Mouse (Mus musculus) lung, postnatal 4 days (tissue): ENCODE results near the gene Rnf114.
A peak's percentile ranks its signal among the peaks of the same experiment; 100 is the strongest.

Source experiments
- DNase-seq, 2 experiments: peaks; one replicate each; pipeline ENCODE4 v3.0.0; 2021

The Rnf114 gene

DNA sequence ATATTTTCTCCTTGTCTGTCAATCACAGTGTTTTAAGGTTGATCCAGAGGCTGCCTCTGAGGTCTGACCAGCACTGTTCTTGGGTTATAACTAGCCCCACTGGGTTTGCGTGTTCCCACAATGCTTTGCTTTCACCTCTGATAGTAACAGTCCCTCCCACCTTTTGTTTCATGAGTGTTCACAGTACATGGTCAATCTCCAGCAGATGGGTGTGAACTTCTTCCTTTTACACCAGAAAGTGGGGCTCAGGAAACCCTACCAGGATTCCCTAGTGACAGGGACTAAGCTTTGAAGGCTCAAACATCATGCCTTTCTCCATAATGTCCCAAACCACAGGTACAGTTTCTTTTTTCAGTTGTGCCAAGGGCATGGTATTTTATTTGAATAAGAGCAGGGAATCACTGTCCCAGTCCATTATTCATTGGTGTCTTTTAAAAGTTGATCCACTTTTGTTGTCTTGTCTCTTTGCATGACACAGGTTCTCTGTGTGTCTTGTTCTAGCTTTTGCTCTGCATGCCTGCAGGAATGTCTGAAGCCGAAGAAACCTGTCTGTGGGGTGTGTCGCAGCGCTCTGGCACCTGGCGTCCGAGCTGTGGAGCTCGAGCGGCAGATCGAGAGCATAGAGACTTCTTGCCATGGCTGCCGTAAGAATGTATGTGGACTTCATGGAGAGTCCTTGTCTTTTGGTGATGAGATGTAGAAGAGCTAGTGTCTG is 14.3 kb downstream of the Rnf114 start:
- no peak for DNase-seq

DNA sequence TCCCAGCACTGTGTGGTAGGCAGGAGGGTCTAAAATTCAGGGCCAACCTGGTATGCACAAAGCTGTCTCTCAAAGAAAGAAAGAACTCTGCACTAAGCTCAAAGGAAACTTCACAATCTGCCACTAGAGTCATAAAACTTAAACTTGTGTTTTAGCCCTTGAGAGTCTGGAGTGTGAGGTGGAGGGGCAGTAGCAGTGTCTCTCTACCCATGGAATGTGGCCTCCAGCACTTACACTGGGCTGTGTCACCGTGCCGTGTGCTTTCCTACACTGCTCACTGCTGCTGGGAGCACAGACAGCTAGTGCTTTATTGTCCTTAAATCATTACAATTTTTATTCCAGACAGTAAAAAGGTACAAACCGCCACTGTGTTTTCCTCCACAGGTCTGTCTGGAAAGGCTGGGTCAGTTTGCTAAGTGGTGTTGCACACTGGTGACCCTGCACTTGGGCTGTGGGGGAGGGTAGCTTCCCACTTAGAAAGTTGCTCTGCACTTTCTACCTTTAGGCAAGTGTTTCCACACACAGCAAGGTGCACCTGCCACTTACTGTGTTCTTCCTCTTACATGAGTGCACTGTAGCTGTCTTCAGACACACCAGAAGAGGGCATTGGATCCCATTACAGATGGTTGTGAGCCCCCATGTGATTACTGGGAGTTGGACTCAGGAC is 15.4 kb downstream of the Rnf114 start:
- DNase-seq: peak in 1 of 2 experiments; percentile 54

DNA sequence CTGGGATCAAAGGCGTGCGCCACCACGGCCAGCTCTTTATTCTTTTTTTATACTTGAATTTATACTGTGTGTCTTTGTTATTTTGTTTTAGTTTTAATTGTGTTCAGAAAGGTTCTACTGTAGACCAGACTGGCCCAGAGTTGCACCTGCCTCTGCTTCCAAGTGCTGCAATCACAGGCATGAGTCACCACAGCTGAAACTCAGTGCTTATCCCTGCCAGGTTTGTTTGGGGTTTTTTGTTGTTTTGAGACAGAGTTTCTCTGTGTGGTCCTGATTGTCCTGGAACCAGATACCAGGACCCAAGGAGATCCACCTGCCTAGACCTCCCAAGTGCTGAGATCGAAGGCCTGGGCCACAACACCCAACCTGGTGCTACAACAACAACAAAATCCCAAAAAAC is 16.1 kb downstream of the Rnf114 start:
- DNase-seq: no peak

DNA sequence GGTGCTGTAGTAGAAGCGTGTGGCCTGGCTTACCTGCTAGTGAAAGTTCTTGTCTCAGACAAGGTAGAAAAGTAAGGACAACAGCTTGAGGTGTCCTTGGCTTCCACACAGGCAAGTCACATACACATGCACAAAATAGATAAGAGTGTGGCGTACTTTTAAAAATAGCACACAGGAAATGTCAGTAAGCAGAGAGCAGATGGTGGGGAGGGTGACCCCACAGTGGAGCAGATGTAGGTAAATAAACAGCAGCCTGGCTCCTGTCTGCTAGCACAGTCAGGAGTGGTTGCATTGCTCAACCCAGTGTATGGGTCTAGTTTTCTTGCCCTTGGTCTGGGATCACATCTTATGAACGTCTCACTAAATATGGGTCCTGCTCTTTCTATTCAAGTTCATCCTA is 18.0 kb downstream of the Rnf114 start:
- DNase-seq: no peak

DNA sequence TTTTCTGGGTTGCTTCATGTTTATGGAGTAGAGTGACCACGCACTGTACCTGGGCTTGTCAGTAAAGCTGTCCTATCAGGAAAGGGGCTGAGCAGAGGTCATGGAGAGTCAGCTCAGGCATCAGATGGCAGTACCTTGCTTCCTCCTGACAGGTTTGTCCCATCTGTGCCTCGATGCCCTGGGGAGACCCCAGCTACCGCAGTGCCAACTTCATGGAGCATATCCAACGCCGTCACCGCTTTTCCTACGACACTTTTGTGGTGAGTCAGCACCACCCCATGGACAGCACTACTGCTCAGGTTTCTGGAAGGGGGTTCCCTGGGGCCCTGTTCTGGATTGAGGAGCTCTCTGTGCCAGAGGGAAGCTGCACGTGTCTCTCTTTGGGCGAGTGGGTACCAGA is 19.9 kb downstream of the Rnf114 start:
- no peak for DNase-seq

DNA sequence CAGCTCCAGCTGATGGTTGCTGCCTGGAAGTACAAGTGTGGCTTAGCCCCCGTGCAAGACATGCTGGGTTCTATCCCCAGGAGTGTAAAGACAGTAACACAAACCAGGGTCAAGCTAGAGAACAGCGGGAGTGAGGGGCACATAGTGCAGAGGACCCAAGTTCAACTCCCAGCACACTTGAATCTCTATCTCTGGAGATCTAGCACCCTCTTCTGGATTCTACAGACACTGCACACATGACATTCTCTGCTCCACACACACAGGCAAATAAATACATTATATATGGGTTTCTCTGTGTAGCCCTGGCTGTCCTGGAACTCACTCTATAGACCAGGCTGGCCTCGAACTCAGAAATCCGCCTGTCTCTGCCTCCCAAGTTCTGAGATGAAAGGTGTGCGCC is 20.5 kb downstream of the Rnf114 start:
- no peak for DNase-seq

DNA sequence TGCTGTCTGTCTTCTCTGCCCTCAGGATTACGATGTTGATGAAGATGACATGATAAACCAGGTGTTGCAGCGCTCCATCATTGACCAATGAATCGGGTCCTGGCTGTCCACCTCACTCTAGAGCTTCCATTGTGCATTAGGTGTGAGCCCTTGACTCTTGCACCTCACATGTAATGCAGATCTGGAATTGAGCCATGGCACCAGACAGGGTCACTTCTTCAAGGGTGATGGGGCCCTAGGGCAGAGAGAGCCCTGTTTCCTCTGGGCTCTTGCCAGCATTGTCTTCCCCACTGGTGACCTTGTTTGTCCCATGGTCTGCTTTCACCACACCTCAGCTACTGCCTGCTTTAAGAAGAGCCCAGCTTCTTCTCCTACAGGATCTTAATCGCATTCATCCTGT is 22.2 kb downstream of the Rnf114 start:
- DNase-seq: no peak

DNA sequence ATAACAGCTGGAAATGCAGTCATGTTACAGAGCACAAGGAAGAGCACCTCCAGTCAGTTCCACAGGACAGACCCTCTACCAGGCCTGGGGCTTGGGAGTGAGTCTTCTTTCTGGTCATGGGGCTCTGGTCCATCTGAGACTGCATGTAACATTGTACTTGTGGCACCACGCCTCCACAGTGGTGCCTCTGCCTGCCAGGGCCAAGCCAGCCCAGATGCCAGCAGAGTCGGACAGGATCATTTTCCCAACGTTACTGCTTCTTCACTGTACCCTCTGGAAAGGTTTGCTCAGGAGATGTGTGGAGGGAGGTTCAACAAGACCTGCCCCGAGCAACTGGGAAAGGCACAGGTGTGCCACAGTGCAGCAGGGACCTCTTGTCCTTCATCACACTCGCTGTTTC is 23.2 kb downstream of the Rnf114 start:
- DNase-seq: no peak

DNA sequence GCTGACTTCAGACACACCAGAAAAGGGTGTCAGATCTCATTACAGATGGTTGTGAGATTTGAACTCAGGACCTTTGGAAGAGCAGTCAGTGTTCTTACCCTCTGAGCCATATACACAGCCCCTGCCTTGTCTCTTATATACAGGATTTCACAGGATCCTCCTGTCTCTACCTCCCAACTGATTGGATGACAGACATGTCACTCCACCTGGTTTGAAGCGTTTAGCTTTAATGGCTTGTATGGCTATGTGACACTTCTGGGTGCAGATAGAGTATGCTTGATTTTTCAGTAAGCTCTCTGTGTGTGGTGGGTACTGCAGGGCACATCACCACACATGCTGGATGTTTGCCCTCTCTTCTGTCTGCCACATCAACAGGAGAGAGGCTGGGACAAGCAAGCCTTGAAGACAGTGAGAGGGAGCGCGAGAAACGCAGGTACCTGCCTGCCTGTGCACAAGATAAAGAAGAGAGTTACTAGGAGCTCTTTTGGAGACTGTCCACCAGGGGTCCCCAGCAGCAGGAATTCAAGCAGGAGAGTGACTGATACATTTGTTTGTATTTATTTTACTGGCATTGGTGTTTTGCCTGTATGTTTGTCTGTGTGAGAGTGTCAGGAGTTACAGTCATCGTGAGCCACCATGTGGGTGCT is 27.3 kb downstream of the Rnf114 start:
- no peak for DNase-seq

DNA sequence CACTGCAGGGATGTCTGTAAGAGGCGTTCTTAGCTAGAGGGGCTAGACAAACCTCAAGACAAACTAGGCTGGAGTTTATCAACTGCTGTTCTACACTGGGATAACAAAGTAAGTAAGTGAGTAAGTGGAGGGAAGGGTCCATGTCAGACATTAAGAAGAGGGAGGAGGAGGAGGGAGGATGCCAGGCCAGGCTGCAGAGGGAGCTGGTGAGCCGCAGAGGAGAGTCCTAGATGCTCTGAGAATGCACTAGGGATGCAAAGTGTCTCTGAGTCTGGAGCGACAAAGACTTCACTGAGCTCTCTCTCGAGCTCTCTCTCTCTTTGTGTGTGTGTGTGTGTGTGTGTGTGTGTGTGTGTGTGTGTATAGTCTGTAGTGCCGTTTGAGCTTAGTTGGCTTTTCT is 35.8 kb downstream of the Rnf114 start:
- peak; percentile 28 to 36 for DNase-seq

DNA sequence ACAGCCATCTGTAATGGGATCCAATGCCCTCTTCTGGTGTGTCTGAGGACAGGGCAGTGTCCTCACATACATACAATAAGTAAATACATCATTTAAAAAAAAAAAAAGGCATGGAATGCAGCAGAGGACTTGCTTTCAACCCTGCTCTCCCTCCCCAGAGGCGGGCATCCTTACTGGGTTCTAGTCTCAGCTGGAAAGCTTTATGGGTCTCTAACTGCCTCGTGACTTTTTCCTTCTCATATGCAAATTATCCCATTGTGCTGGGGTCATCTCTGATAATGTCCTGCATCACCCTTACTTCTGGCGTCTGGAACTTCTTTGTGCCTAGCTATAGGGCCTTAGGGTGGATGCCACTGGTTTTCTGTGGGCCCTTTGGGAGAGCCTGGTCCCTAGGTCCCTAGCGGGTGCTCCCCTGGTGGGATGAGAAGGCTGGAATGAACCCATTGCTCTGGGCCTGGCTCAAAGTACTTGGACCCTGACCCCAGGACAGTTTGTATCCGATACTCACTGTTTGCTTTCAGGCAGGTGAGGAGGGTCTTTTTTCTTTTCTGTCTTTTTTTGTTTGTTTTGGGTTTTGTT is 37.6 kb downstream of the Rnf114 start:
- DNase-seq: no peak

DNA sequence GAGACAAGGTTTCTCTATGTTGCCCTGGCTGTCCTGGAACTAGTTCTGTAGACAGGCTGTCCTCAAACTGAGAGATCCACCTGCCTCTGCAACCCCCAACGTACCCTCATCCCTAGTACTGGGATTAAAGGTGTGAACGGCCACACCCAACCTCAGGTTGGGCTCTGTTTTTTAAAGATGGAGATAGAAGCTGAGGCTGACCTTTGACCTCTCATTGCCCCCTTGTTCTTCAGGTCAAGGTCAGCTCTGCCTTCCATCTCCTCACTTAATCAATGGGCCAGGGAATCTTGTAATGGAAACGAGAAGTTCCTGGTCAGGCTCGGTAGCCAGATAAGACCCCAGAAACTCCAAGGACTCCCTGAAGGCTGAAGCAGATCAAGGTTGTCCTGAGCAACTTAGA is 38.1 kb downstream of the Rnf114 start:
- no peak for DNase-seq

DNA sequence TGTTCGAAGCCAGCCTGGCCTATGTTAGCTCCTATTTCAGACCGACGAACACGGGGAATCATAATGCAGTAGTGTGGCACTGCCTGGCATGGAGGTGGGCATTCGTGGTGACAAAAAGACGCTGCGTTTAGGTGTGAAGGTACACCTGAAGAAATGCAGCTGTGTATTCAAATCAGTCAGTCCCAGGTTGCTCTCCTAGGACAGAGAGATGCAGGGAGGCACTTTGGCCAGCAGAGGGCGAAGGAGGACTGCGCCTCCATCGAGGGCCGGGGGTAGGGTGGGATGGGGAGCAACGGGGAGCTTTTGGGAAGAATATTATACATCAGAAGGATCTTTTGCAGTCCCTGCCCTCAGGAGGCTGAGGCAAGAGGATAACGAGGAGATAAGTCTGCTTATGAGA is 39.7 kb downstream of the Rnf114 start:
- peak; percentile 43 to 66 for DNase-seq

DNA sequence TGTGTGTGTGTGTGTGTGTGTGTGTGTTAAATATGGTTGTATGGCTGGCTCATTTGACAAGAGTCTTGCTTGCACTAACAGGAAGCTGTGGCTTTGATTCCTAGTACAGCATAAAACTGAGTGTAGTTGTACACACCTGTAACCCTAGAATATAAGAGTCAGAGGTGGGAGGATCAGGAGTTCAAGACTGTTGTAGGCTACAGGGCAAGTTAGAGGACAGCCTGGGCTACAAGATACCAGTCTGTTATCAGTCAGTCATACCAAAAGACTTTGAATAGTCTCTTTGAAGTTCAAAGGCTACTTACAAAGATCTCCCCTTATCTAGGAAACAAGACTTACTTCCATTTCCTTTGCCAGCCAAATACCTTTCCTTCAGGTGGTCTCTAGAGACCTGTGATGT is 41.4 kb downstream of the Rnf114 start:
- no peak for DNase-seq

DNA sequence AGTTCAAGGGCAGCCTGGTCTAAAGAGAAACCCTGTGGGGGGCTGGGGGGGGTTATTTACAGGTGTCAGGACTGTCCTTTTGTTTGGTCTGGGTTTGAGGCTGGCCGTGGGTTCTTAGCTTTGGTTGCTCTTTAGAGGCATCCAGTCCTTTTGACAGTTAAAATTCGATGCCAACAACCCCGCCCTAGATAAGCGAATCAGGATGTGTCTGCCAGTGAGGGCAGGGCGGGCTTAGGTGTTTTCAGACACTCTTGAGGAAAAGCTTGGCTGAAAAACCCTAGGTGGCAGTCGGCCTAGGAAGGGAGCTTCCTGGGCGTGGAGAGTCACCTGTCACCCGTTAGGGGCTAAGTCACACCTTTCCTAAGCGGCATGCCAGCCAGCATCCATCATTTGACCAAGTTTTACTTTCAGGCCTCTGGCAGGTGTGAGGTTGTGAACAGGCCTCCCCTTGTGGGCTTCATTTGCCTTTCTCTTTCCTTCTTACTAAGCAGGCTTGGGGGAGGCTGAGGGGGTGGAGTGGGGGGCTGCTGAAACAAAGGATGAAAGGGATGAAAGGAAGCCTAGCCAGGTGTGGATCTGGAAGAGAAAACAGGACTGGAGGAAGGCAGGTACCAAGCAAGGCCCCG is 44.0 kb downstream of the Rnf114 start:
- no peak for DNase-seq

DNA sequence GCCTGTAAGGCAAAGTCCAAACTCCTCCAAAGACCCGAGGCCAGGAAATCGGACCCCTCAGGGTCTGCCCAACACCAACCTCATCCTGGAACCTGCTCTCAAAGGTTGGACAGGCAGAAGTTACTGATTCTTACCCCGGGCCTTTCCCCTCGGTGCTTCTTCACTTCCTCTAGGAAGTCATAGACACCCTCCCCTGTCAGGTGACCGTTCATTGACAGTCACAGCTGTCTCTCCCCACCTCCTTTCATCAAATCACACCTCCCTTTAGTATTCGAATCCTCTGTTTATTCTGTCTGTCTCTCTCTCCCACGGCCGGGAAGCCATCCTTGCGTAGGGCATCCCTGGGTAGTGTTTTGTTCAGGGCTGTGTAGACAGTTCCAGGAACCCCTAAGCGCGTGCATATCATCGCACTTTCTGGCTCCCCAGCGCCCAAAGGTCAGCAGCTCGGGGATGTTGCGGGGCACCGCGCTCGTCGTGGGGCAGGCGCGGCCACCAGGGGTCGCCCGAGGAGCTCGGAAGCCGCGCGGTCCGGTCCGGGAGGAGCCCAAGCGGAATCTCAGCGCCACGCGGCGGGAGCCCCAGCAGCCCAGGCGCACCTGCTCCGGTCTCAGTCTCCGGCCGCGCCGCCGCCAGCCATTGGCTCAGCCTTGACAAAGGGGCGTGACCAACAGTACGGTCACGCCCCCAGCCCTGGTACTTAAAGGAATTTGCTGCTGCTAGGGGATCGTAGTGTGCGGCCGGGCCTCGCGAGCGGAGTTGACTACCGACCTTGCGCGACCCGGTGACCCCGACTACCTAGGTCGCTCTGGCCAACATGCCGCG is 45.2 kb downstream of the Rnf114 start, which contains the start of gene Snai1:
Gene Snai1, plus strand, starts transcription at position 720 of the 822 bp plus-strand sequence.
- peak; percentile 95 to 98 for DNase-seq

DNA sequence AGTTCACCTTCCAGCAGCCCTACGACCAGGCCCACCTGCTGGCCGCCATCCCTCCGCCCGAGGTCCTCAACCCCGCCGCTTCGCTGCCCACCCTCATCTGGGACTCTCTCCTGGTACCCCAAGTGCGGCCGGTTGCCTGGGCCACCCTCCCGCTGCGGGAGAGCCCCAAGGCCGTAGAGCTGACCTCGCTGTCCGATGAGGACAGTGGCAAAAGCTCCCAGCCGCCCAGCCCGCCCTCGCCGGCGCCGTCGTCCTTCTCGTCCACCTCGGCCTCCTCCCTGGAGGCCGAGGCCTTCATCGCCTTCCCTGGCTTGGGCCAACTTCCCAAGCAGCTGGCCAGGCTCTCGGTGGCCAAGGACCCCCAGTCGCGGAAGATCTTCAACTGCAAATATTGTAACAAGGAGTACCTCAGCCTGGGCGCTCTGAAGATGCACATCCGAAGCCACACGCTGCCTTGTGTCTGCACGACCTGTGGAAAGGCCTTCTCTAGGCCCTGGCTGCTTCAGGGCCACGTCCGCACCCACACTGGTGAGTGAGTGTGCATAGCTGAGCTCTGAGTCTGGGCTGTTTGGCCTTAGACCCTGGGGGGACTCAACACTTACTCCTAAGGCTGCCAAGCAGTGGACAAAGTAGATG is 46.3 kb downstream of the Rnf114 start:
- peak; percentile 28 to 55 for DNase-seq

DNA sequence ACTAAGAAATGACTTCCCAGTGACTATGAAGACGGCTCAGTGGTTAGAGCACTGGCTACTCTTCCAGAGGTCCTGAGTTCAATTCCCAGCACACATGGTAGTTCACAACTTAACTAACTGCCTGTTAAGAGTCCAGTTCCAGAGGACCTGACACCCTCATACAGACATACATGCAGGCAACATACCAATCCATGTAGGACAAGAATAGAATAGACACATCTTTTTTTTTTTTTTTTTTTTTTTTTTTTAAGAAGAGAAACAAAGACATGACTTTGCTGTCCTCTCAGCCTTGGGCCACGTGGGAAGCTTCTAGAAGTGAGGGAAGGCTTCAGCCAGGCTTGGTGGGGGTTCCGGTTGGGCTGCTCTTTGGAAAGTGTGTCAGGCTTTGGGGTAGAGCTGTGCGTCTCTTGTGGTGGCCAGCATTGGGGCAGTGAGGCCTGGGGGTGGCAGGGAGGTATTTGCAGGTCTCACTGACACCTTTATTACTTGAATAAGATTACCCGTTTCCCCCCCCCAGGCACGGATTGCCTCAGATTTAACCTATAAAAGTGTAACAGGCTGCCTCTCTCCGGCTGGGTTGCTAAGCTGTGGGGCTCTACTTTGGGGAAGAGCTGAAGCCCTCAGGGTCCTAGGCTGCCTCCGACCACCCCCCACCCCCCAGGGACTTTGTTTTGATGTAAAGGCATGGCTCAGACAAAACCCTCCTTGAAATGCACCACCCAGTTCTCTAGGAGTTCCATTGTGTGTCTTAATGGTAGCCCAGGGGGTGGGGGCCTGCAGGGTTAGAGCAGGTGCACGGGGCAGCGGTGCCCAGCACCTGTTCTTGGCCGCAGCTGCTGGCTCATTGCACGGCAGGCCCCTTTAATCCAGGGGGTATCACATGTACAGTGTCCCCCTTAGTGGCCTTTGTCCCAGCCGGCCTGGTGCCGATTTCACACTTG is 47.4 kb downstream of the Rnf114 start:
- no peak for DNase-seq

DNA sequence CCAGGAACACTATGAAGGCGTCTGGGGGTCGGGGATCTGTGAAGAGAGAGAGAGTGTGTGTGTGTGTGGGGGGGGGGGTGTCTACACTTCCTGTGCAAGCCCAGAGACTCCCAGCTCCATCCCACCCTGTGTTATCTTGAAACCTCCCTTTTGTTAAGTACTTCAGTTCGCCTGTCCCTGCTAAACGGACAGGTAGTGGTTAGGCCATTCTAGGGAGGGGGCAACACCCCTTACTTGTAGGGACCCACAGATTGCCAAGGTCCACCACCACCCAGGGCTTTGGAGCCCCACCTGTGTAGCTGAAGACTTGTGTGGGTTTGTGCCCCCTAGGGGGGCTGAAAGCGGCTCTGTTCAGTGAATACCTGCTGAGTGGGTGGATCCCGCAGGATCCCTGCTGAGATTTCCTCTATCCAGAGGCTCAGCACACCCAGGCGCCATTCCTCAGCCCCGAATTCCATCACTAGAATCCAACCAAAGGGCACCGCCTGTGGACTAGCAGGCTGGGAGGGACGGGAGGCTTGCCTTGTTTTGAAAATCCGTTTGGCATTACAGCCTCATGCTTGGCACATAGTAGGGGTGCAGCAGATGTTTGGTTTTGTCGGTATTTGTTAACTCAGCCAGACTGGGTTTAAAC is 48.1 kb downstream of the Rnf114 start:
- peak; percentile 27 to 43 for DNase-seq

DNA sequence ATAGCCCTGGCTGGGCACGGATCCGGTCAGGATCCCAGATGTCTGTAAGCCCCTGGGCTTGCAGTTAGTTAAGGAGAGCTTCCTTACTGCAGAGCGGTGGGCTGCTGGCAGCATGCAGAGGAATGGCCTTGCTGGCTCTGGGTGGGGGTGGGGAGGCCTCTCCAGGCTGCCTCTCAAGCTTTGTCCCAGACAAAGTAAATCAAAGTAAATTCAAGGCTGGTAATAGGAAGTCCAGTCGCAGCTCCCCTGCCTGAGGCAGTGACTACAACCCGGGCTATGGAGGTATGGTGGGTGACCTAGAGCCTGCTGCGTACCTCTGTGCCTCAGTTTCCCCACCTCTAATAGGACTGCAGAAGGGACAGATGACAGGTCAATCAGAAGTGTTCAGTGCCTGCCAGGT is 48.9 kb downstream of the Rnf114 start:
- no peak for DNase-seq
